Mouse (Mus musculus) MEL (cell line): ENCODE results near the gene Cmklr1.

Source experiments
- BHLHE40 ChIP-seq: IDR thresholded peaks from 2 replicates; pipeline ENCODE4 v1.6.1; 2012; ENCODE audit warnings: low read depth, mild to moderate bottlenecking, inconsistent platforms, low read length, improper control_type of control experiment, borderline replicate concordance
- CTCF ChIP-seq, 3 experiments: IDR thresholded peaks in 2 of 3; conservative IDR thresholded peaks in 1 of 3; 2 replicates each; pipeline ENCODE4 v1.5.1; 2011 to 2012; ENCODE audit warnings: low read length in 3 of 3, low read depth in 2 of 3, mild to moderate bottlenecking in 2 of 3, improper control_type of control experiment in 1 of 3, inconsistent platforms in 1 of 3, mixed read lengths in 1 of 3, moderate library complexity in 1 of 3; ENCODE audit not compliant: control insufficient read depth in 1 of 3, insufficient read depth in 1 of 3, poor library complexity in 1 of 3, severe bottlenecking in 1 of 3
- ELF1 ChIP-seq: IDR thresholded peaks from 2 replicates; pipeline ENCODE4 v1.6.1; 2014; ENCODE audit warnings: low read depth, mild to moderate bottlenecking, inconsistent platforms, low read length, improper control_type of control experiment, moderate library complexity
- EP300 ChIP-seq, 2 experiments: IDR thresholded peaks; 2 replicates each; pipeline ENCODE4 v1.6.1; 2011; ENCODE audit warnings: improper control_type of control experiment in 2 of 2, low read length in 2 of 2, low read depth in 1 of 2, mild to moderate bottlenecking in 1 of 2
- JUND ChIP-seq: IDR thresholded peaks from 2 replicates; pipeline ENCODE4 v1.6.1; 2011; ENCODE audit warnings: low read depth, mild to moderate bottlenecking, improper control_type of control experiment, low read length
- MAX ChIP-seq: IDR thresholded peaks from 2 replicates; pipeline ENCODE4 v1.6.1; 2011; ENCODE audit warnings: low read length, improper control_type of control experiment
- MYC ChIP-seq: IDR thresholded peaks from 2 replicates; pipeline ENCODE4 v1.6.1; 2011; ENCODE audit warnings: low read depth, mild to moderate bottlenecking, low read length, improper control_type of control experiment, moderate library complexity
- POLR2A ChIP-seq, 2 experiments: IDR thresholded peaks; 2 replicates each; pipeline ENCODE4 v1.6.1; 2011 to 2012; ENCODE audit warnings: low read length in 2 of 2, mild to moderate bottlenecking in 2 of 2, control low read depth in 1 of 2, improper control_type of control experiment in 1 of 2, low read depth in 1 of 2, moderate library complexity in 1 of 2; ENCODE audit not compliant: control insufficient read depth in 1 of 2, insufficient read depth in 1 of 2, poor library complexity in 1 of 2
- POLR2AphosphoS5 ChIP-seq: IDR thresholded peaks from 2 replicates; pipeline ENCODE4 v1.6.1; 2012; ENCODE audit warnings: low read depth, borderline replicate concordance, mild to moderate bottlenecking, inconsistent platforms, low read length, moderate library complexity, mixed read lengths
- SIN3A ChIP-seq: IDR thresholded peaks from 2 replicates; pipeline ENCODE4 v1.6.1; 2012; ENCODE audit warnings: low read length, improper control_type of control experiment, inconsistent platforms
- TAL1 ChIP-seq: IDR thresholded peaks from 2 replicates; pipeline ENCODE4 v1.6.1; 2012; ENCODE audit warnings: mild to moderate bottlenecking, inconsistent platforms, low read length, moderate library complexity, mixed read lengths
- UBTF ChIP-seq: IDR thresholded peaks from 2 replicates; pipeline ENCODE4 v1.6.1; 2012; ENCODE audit warnings: low read depth, mild to moderate bottlenecking, inconsistent platforms, low read length, improper control_type of control experiment, moderate library complexity, borderline replicate concordance; ENCODE audit not compliant: insufficient read depth
- USF1 ChIP-seq: IDR thresholded peaks from 2 replicates; pipeline ENCODE4 v1.6.1; 2014; ENCODE audit warnings: low read depth, mild to moderate bottlenecking, inconsistent platforms, low read length, improper control_type of control experiment, moderate library complexity
- ZMIZ1 ChIP-seq: IDR thresholded peaks from 2 replicates; pipeline ENCODE4 v1.6.1; 2012; ENCODE audit warnings: low read depth, mild to moderate bottlenecking, inconsistent platforms, low read length, improper control_type of control experiment, moderate library complexity

DNA sequence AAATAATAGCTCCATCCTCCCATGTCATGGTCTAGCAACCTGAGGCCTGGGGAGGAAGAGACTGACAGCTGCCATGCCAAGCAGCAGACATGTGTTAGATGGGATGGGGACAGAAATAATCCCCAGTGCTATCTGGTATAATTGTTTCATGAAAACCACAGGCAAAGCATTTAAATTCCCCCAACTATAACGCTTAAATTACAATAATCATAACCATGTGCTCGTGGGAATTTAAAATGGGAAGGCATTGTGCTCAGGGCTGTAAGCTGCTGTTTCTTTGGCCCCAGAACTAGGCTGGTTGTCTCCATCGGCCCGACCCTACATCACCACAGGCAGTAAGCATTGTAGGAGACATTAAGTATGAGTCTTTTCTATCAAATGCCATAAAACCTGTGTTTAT, 49.4 kb downstream of the Cmklr1 start:
- TF ChIP-seq TAL1: no peak
- TF ChIP-seq CTCF (IDR thresholded peaks at IDR 0.05 in 2 of 3, conservative IDR thresholded peaks at IDR 0.05 in 1 of 3; ENCODE audit: control insufficient read depth in 1 of 3, insufficient read depth in 1 of 3, low read depth in 2 of 3, low read length in 3 of 3, poor library complexity in 1 of 3, severe bottlenecking in 1 of 3): no peak
- TF ChIP-seq USF1: no peak
- no peak for TF ChIP-seq POLR2A (IDR thresholded peaks at IDR 0.05; ENCODE audit: control insufficient read depth in 1 of 2, insufficient read depth in 1 of 2, low read depth in 1 of 2, low read length in 2 of 2, poor library complexity in 1 of 2)
- no peak for TF ChIP-seq ZMIZ1
- no peak for TF ChIP-seq MAX
- TF ChIP-seq BHLHE40: no peak
- no peak for TF ChIP-seq ELF1
- TF ChIP-seq SIN3A: no peak
- no peak for TF ChIP-seq POLR2AphosphoS5
- no peak for TF ChIP-seq EP300 (IDR thresholded peaks at IDR 0.05; ENCODE audit: low read depth in 1 of 2, low read length in 2 of 2)
- TF ChIP-seq JUND: no peak
- TF ChIP-seq UBTF: no peak
- no peak for TF ChIP-seq MYC
